ENCODE assay signal across 8 mouse cellular contexts in the genomic region with DNA sequence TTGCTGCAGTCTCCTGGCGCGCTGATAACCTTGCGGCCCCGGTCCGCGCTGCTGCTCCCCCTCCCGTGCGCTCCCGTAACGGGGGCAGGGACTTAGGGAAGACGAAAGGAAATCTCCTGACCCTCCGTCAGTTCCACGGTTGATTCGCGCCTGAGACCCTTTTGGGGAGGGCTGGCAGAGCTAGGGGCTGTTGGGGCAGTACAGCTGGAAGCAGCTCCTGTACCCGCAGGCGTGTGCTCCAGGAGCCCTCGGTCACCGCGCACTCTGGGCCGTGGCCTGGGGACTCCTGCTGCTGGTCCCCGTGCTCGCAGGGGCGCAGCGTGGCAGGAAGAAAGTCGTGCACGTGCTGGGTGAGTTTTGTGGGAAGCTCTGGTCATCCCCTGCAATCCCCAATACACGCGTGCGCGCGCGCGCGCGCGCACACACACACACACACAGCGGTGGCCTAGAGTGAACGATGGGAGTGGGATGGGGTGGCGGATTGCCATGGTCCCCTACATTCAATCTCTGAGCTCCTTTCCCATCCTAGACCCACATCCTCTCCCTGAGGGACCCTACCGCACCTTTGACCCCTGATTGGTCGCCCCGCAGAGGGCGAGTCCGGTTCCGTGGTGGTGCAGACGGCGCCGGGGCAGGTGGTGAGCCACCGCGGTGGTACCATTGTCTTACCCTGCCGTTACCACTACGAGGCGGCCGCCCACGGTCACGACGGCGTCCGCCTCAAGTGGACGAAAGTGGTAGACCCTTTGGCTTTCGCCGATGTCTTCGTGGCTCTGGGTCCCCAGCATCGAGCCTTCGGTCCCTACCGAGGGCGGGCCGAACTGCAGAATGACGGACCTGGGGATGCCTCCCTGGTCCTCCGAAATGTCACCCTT. TPM values are rescaled to one million over a fixed set of nuclear protein-coding genes. Genes with fewer than 3 reads are reported as not detected.
DNase-seq lines count a peak whose midpoint lies in the region; ATAC-seq lines count a peak whose summit lies in the region.

No protein-coding gene starts in this region.

- H3K36me3 ChIP-seq in megakaryocyte, embryonic 14.5 days (replicated peaks; ENCODE audit: low read length): no peaks in the 10 kb centered on the region
- H3K36me3 ChIP-seq in hindbrain, embryonic 12.5 days: no peaks in the 10 kb centered on the region
- 0 out of 2 replicates have a peak, but pooled peaks cover 6% of the 10 kb centered on the region for H3K36me3 ChIP-seq in midbrain, embryonic 13.5 days

- peaks cover 39% of the 10 kb centered on the region for H3K4me1 ChIP-seq in megakaryocyte, embryonic 14.5 days
- peaks cover 43% of the 10 kb centered on the region for H3K4me1 ChIP-seq in hindbrain, embryonic 12.5 days
- H3K4me1 ChIP-seq in midbrain, embryonic 13.5 days (replicated peaks): peaks cover 37% of the 10 kb centered on the region

- H3K27me3 ChIP-seq in megakaryocyte, embryonic 14.5 days (replicated peaks): peaks cover 94% of the 10 kb centered on the region
- H3K27me3 ChIP-seq in hindbrain, embryonic 12.5 days: peaks cover 83% of the 10 kb centered on the region
- peaks cover 82% of the 10 kb centered on the region for H3K27me3 ChIP-seq in midbrain, embryonic 13.5 days

- H3K4me3 ChIP-seq in megakaryocyte, embryonic 14.5 days (replicated peaks): peak overlapping the region; percentile 89
- peak overlapping the region; percentile 41 for H3K4me3 ChIP-seq in hindbrain, embryonic 12.5 days
- peak overlapping the region; percentile 45 for H3K4me3 ChIP-seq in midbrain, embryonic 13.5 days (replicated peaks)

- no peak overlapping the region for H3K27ac ChIP-seq in hindbrain, embryonic 12.5 days
- H3K27ac ChIP-seq in midbrain, embryonic 13.5 days: no peak overlapping the region

- ATAC-seq in megakaryocyte, adult 5-6 weeks (ENCODE audit: poor library complexity, severe bottlenecking): no peak
- peak; percentile 40; the same call in 1 of the 2 replicates for ATAC-seq in hindbrain, embryonic 12.5 days (ENCODE audit: low FRiP score)
- ATAC-seq in midbrain, embryonic 13.5 days: peak; percentile 34
- no peak for ATAC-seq in erythroid progenitor cell, adult 5-6 weeks (replicated peaks; ENCODE audit: low FRiP score, poor library complexity, severe bottlenecking)

- DNase-seq in cerebellum, postnatal 36 days: peak; percentile 44 to 50
- DNase-seq in spleen, postnatal 4 days (ENCODE audit: low spot score in 2 of 2): no peak
- no peak for DNase-seq in c-Kit-positive CD71-positive TER-119-positive erythroid progenitor cells, embryonic 14.5 days (ENCODE audit: low spot score)

- peaks cover 18% of the 10 kb centered on the region for H3K9me3 ChIP-seq in megakaryocyte, embryonic 14.5 days
- no peaks in the 10 kb centered on the region for H3K9me3 ChIP-seq in hindbrain, embryonic 12.5 days (replicated peaks)
- no peaks in the 10 kb centered on the region for H3K9me3 ChIP-seq in midbrain, embryonic 13.5 days

- peak overlapping the region; percentile 53 for H3K9ac ChIP-seq in hindbrain, embryonic 12.5 days
- H3K9ac ChIP-seq in midbrain, embryonic 13.5 days (replicated peaks): peak overlapping the region; percentile 60

- H3K4me2 ChIP-seq in hindbrain, embryonic 12.5 days (replicated peaks): peak overlapping the region; percentile 74
- H3K4me2 ChIP-seq in midbrain, embryonic 13.5 days (replicated peaks): peak overlapping the region; percentile 74

- WGBS in hindbrain, embryonic 12.5 days: 2% methylated on average over 70 of the region's 71 CpGs
- under 1% methylated on average over 71 of the region's 71 CpGs for WGBS in midbrain, embryonic 13.5 days

RNA-seq across cellular contexts. Expression of a gene that starts 1.2 kb away (rescaled TPM):
- polyA plus RNA-seq in megakaryocyte, embryonic 14.5 days (2012; ENCODE audit: insufficient read depth, low replicate concordance): not detected in 2 replicates
- total RNA-seq in megakaryocyte, adult 5-6 weeks (2015): not detected in 2 replicates
- not detected in 2 replicates for total RNA-seq in megakaryocyte, adult 5-6 weeks (2017)
- polyA plus RNA-seq in hindbrain, embryonic 12.5 days (2016; fragmentation: Nextera tagmentation; extraction: Ambion mirVana): 0.34 and 0.81 TPM in 2 replicates
- polyA plus RNA-seq in midbrain, embryonic 13.5 days (2015; fragmentation: Nextera tagmentation; extraction: Ambion mirVana): 0.39 and 0.40 TPM in 2 replicates
- not detected in 2 replicates for total RNA-seq in erythroid progenitor cell, adult 5-6 weeks (2015; ENCODE audit: low replicate concordance)
- not detected in 2 replicates for total RNA-seq in erythroid progenitor cell, adult 5-6 weeks (2017; ENCODE audit: low replicate concordance)

RNA-seq across cellular contexts. Expression of a gene that starts 11.7 kb away (rescaled TPM):
- 0.34 TPM in 1 of 2 replicates, not detected in the other for polyA plus RNA-seq in megakaryocyte, embryonic 14.5 days (2012; ENCODE audit: insufficient read depth, low replicate concordance)
- total RNA-seq in megakaryocyte, adult 5-6 weeks (2015): not detected in 2 replicates
- not detected in 2 replicates for total RNA-seq in megakaryocyte, adult 5-6 weeks (2017)
- polyA plus RNA-seq in hindbrain, embryonic 12.5 days (2016; fragmentation: Nextera tagmentation; extraction: Ambion mirVana): 1.0 and 2.2 TPM in 2 replicates
- polyA plus RNA-seq in midbrain, embryonic 13.5 days (2015; fragmentation: Nextera tagmentation; extraction: Ambion mirVana): 1.8 TPM in 2 replicates
- 1.3 TPM in 1 of 2 replicates, not detected in the other for total RNA-seq in erythroid progenitor cell, adult 5-6 weeks (2015; ENCODE audit: low replicate concordance)
- not detected in 2 replicates for total RNA-seq in erythroid progenitor cell, adult 5-6 weeks (2017; ENCODE audit: low replicate concordance)

RNA-seq across cellular contexts. Expression of a gene that starts 36.2 kb away (rescaled TPM):
- not detected in 2 replicates for polyA plus RNA-seq in megakaryocyte, embryonic 14.5 days (2012; ENCODE audit: insufficient read depth, low replicate concordance)
- not detected in 2 replicates for total RNA-seq in megakaryocyte, adult 5-6 weeks (2015)
- not detected in 2 replicates for total RNA-seq in megakaryocyte, adult 5-6 weeks (2017)
- 92.0 and 107 TPM in 2 replicates for polyA plus RNA-seq in hindbrain, embryonic 12.5 days (2016; fragmentation: Nextera tagmentation; extraction: Ambion mirVana)
- polyA plus RNA-seq in midbrain, embryonic 13.5 days (2015; fragmentation: Nextera tagmentation; extraction: Ambion mirVana): 139 and 146 TPM in 2 replicates
- total RNA-seq in erythroid progenitor cell, adult 5-6 weeks (2015; ENCODE audit: low replicate concordance): not detected in 2 replicates
- not detected in 2 replicates for total RNA-seq in erythroid progenitor cell, adult 5-6 weeks (2017; ENCODE audit: low replicate concordance)

RNA-seq across cellular contexts. Expression of a gene that starts 41.8 kb away (rescaled TPM):
- polyA plus RNA-seq in megakaryocyte, embryonic 14.5 days (2012; ENCODE audit: insufficient read depth, low replicate concordance): 38.9 and 42.3 TPM in 2 replicates
- 11.6 and 15.0 TPM in 2 replicates for total RNA-seq in megakaryocyte, adult 5-6 weeks (2015)
- total RNA-seq in megakaryocyte, adult 5-6 weeks (2017): 17.3 and 24.1 TPM in 2 replicates
- polyA plus RNA-seq in hindbrain, embryonic 12.5 days (2016; fragmentation: Nextera tagmentation; extraction: Ambion mirVana): 53.7 and 56.0 TPM in 2 replicates
- polyA plus RNA-seq in midbrain, embryonic 13.5 days (2015; fragmentation: Nextera tagmentation; extraction: Ambion mirVana): 62.1 and 65.1 TPM in 2 replicates
- total RNA-seq in erythroid progenitor cell, adult 5-6 weeks (2015; ENCODE audit: low replicate concordance): 15.9 and 20.1 TPM in 2 replicates
- total RNA-seq in erythroid progenitor cell, adult 5-6 weeks (2017; ENCODE audit: low replicate concordance): 21.0 and 24.9 TPM in 2 replicates

RNA-seq across cellular contexts. Expression of a gene that starts 41.9 kb away (rescaled TPM):
- 6.5 and 11.5 TPM in 2 replicates for polyA plus RNA-seq in megakaryocyte, embryonic 14.5 days (2012; ENCODE audit: insufficient read depth, low replicate concordance)
- total RNA-seq in megakaryocyte, adult 5-6 weeks (2015): 28.1 and 28.4 TPM in 2 replicates
- 28.1 and 33.8 TPM in 2 replicates for total RNA-seq in megakaryocyte, adult 5-6 weeks (2017)
- polyA plus RNA-seq in hindbrain, embryonic 12.5 days (2016; fragmentation: Nextera tagmentation; extraction: Ambion mirVana): 73.5 and 76.0 TPM in 2 replicates
- 83.9 and 87.6 TPM in 2 replicates for polyA plus RNA-seq in midbrain, embryonic 13.5 days (2015; fragmentation: Nextera tagmentation; extraction: Ambion mirVana)
- total RNA-seq in erythroid progenitor cell, adult 5-6 weeks (2015; ENCODE audit: low replicate concordance): 27.2 and 35.3 TPM in 2 replicates
- total RNA-seq in erythroid progenitor cell, adult 5-6 weeks (2017; ENCODE audit: low replicate concordance): 39.1 and 39.2 TPM in 2 replicates

Comparison
In these comparisons a context has a peak if more than half of its experiments do, and no peak if none do; other contexts are left out.
1. ATAC-seq: peak in hindbrain, embryonic 12.5 days (single experiment) and midbrain, embryonic 13.5 days (single experiment); none in megakaryocyte, adult 5-6 weeks (single experiment) and erythroid progenitor cell, adult 5-6 weeks (single experiment).
2. DNase-seq: peak in cerebellum, postnatal 36 days (2 of 2); none in spleen, postnatal 4 days (0 of 2) and c-Kit-positive CD71-positive TER-119-positive erythroid progenitor cells, embryonic 14.5 days (single experiment).
3. RNA of a gene that starts 36.2 kb away (polyA plus RNA-seq): 139 to 146 TPM in midbrain, embryonic 13.5 days and 92.0 to 107 TPM in hindbrain, embryonic 12.5 days; not detected in megakaryocyte, embryonic 14.5 days; every median in the first group is over 10 times any median in the second.
4. Peak in every context shown above with its lines, with median percentiles within 50 percentile points of each other: H3K4me3 ChIP-seq.